Mouse (Mus musculus): Measurements from ENCODE around the gene Zfp276. TPM values are rescaled to one million over a fixed set of nuclear protein-coding genes. Genes with fewer than 3 reads are reported as not detected.
"Not testable (repeated sequence)": the region's sequence is repeated elsewhere in the genome, so short reads cannot be mapped to it uniquely, and the experiment has no call there.

Zfp276 gene
- 34.3 and 36.6 TPM in 2 replicates for polyA plus RNA-seq (2016; fragmentation: Nextera tagmentation; extraction: Ambion mirVana)

GRCm38 (mm10) chr8:123254099-123254885, at the start of gene Zfp276, which contains the start of gene Vps9d1:
TSS of gene Zfp276 (plus strand) at chr8:123254195.
TSS of gene Vps9d1 (minus strand) at chr8:123254348.
- H3K9me3 ChIP-seq = no peaks in the 10 kb centered on the region
- no peaks in the 10 kb centered on the region for H3K27me3 ChIP-seq
- peak within 1 kb of the TSS; percentile 80 for H3K4me3 ChIP-seq
- H3K4me2 ChIP-seq (replicated peaks) = peak within 1 kb of the TSS; percentile 97
- under 1% methylated on average over 98 of the region's 99 CpGs for WGBS
- H3K4me1 ChIP-seq = peaks cover 26% of the 10 kb centered on the region
- ATAC-seq (ENCODE audit: insufficient number of reproducible peaks, insufficient read depth, low FRiP score, low TSS enrichment) = peak; percentile 91
- peaks cover 59% of the 10 kb centered on the region for H3K36me3 ChIP-seq
- H3K9ac ChIP-seq = peak within 1 kb of the TSS; percentile 90
- H3K27ac ChIP-seq = peak within 1 kb of the TSS; percentile 80

GRCm38 (mm10) chr8:123211876-123212275, 42.1 kb upstream of the Zfp276 start:
- peak overlapping the region; percentile 94 for H3K4me2 ChIP-seq (replicated peaks)
- WGBS = 49% methylated on average over 10 of the region's 10 CpGs
- peak overlapping the region; percentile 97 for H3K4me3 ChIP-seq
- peak overlapping the region; percentile 92 for H3K9ac ChIP-seq
- H3K9me3 ChIP-seq = no peaks in the 10 kb centered on the region
- H3K27me3 ChIP-seq = no peaks in the 10 kb centered on the region
- H3K4me1 ChIP-seq = peaks cover 19% of the 10 kb centered on the region
- no peak for ATAC-seq (ENCODE audit: insufficient number of reproducible peaks, insufficient read depth, low FRiP score, low TSS enrichment)
- peaks cover 30% of the 10 kb centered on the region for H3K36me3 ChIP-seq
- no peak overlapping the region for H3K27ac ChIP-seq

- Histone ChIP-seq H3K4me2 (replicated peaks) (peak within 1 kb of the TSS; percentile 94), H3K36me3 (peaks cover 24% of the 10 kb centered on the region), H3K27me3 (no peaks in the 10 kb centered on the region), H3K9me3 (no peaks in the 10 kb centered on the region), H3K4me1 (peaks cover 19% of the 10 kb centered on the region), H3K4me3 (peak within 1 kb of the TSS; percentile 97), H3K9ac (peak within 1 kb of the TSS; percentile 92), H3K27ac (peak within 1 kb of the TSS; percentile 57)
- ATAC-seq (ENCODE audit: insufficient number of reproducible peaks, insufficient read depth, low FRiP score, low TSS enrichment) = peak; percentile 90
- WGBS = under 1% methylated on average over 76 of the region's 76 CpGs
These were observed 41.5 kb upstream of the Zfp276 start, which contains the start of the genes Chmp1a and Spata33 for GRCm38 (mm10) chr8:123212321-123213117. TSS of gene Chmp1a (minus strand) at chr8:123212763. TSS of gene Spata33 (plus strand) at chr8:123212832.

GRCm38 (mm10) chr8:123213118-123213772, 40.8 kb upstream of the Zfp276 start:
- Histone ChIP-seq H3K4me2 (replicated peaks) (peak overlapping the region; percentile 94), H3K9ac (peak overlapping the region; percentile 92), H3K36me3 (peaks cover 16% of the 10 kb centered on the region), H3K4me1 (peaks cover 19% of the 10 kb centered on the region), H3K9me3 (no peaks in the 10 kb centered on the region), H3K4me3 (peak overlapping the region; percentile 97), H3K27me3 (no peaks in the 10 kb centered on the region), H3K27ac (peak overlapping the region; percentile 57)
- 0 out of 2 replicates have a peak, but pooled peaks have one; percentile 11 for ATAC-seq (ENCODE audit: insufficient number of reproducible peaks, insufficient read depth, low FRiP score, low TSS enrichment)
- 21% methylated on average over 22 of the region's 22 CpGs for WGBS

- Histone ChIP-seq H3K4me1 (peaks cover 19% of the 10 kb centered on the region), H3K9me3 (no peaks in the 10 kb centered on the region), H3K9ac (no peak overlapping the region), H3K27me3 (no peaks in the 10 kb centered on the region), H3K36me3 (no peaks in the 10 kb centered on the region), H3K27ac (no peak overlapping the region), H3K4me2 (replicated peaks) (no peak overlapping the region), H3K4me3 (no peak overlapping the region)
- WGBS = 73% methylated on average over 3 of the region's 3 CpGs
- ATAC-seq (ENCODE audit: insufficient number of reproducible peaks, insufficient read depth, low FRiP score, low TSS enrichment) = no peak
These were observed 38.6 kb upstream of the Zfp276 start for GRCm38 (mm10) chr8:123215430-123215829.

GRCm38 (mm10) chr8:123220917-123221316, 33.1 kb upstream of the Zfp276 start:
- Histone ChIP-seq H3K4me1 (peaks cover 13% of the 10 kb centered on the region), H3K9ac (no peak overlapping the region), H3K4me2 (replicated peaks) (no peak overlapping the region), H3K9me3 (no peaks in the 10 kb centered on the region), H3K4me3 (no peak overlapping the region), H3K36me3 (no peaks in the 10 kb centered on the region), H3K27ac (no peak overlapping the region), H3K27me3 (no peaks in the 10 kb centered on the region)
- 85% methylated on average over 1 of the region's 1 CpGs for WGBS
- ATAC-seq (ENCODE audit: insufficient number of reproducible peaks, insufficient read depth, low FRiP score, low TSS enrichment) = no peak

GRCm38 (mm10) chr8:123224278-123225266, 29.4 kb upstream of the Zfp276 start, which contains the start of gene Cdk10:
TSS of gene Cdk10 (plus strand) at chr8:123224842.
- peak within 1 kb of the TSS; percentile 68 for H3K4me3 ChIP-seq
- 3% methylated on average over 59 of the region's 59 CpGs for WGBS
- H3K4me2 ChIP-seq (replicated peaks) = peak within 1 kb of the TSS; percentile 84
- H3K27ac ChIP-seq = peak within 1 kb of the TSS; percentile 80
- H3K9ac ChIP-seq = peak within 1 kb of the TSS; percentile 75
- no peaks in the 10 kb centered on the region for H3K27me3 ChIP-seq
- ATAC-seq (ENCODE audit: insufficient number of reproducible peaks, insufficient read depth, low FRiP score, low TSS enrichment) = peak; percentile 65; the same call in 1 of the 2 replicates
- H3K4me1 ChIP-seq = peaks cover 14% of the 10 kb centered on the region
- peaks cover 27% of the 10 kb centered on the region for H3K36me3 ChIP-seq
- H3K9me3 ChIP-seq = no peaks in the 10 kb centered on the region

- peaks cover 12% of the 10 kb centered on the region for H3K27me3 ChIP-seq
- H3K4me3 ChIP-seq = no peak overlapping the region
- no peak overlapping the region for H3K9ac ChIP-seq
- no peak for ATAC-seq (ENCODE audit: insufficient number of reproducible peaks, insufficient read depth, low FRiP score, low TSS enrichment)
- peaks cover 14% of the 10 kb centered on the region for H3K4me1 ChIP-seq
- WGBS = 100% methylated on average over 1 of the region's 1 CpGs
- peaks cover 31% of the 10 kb centered on the region for H3K36me3 ChIP-seq
- H3K27ac ChIP-seq = no peak overlapping the region
- H3K4me2 ChIP-seq (replicated peaks) = no peak overlapping the region
- no peaks in the 10 kb centered on the region for H3K9me3 ChIP-seq
These were observed 25.6 kb upstream of the Zfp276 start for GRCm38 (mm10) chr8:123228416-123228815.

GRCm38 (mm10) chr8:123230326-123230725, 23.7 kb upstream of the Zfp276 start:
- Histone ChIP-seq H3K36me3 (peaks cover 31% of the 10 kb centered on the region), H3K4me1 (peaks cover 13% of the 10 kb centered on the region), H3K27me3 (peaks cover 29% of the 10 kb centered on the region)
- not testable (repeated sequence) for ATAC-seq (ENCODE audit: insufficient number of reproducible peaks, insufficient read depth, low FRiP score, low TSS enrichment); H3K9me3 ChIP-seq; H3K4me3 ChIP-seq; H3K27ac ChIP-seq; H3K9ac ChIP-seq; H3K4me2 ChIP-seq (replicated peaks)
- 79% methylated on average over 11 of the region's 11 CpGs for WGBS

GRCm38 (mm10) chr8:123231742-123232141, 22.3 kb upstream of the Zfp276 start:
- Histone ChIP-seq H3K9ac (no peak overlapping the region; the same call in 1 of the 2 replicates), H3K4me2 (replicated peaks) (no peak overlapping the region), H3K27ac (no peak overlapping the region), H3K36me3 (peaks cover 30% of the 10 kb centered on the region), H3K27me3 (peaks cover 40% of the 10 kb centered on the region), H3K4me3 (no peak overlapping the region), H3K9me3 (no peaks in the 10 kb centered on the region), H3K4me1 (peaks cover 15% of the 10 kb centered on the region)
- ATAC-seq (ENCODE audit: insufficient number of reproducible peaks, insufficient read depth, low FRiP score, low TSS enrichment) = no peak
- WGBS = 59% methylated on average over 5 of the region's 5 CpGs
